Mouse (Mus musculus) Muller cell, postnatal 12 days (primary cell): ENCODE measurements at regions not wholly inside any gene's neighbourhood (a gene's known extent, or its start where the extent isn't known, plus 50 kb on each side); places are given as distances from the start of the nearest gene placed in this dataset.

Experiments used
- DNase-seq: peaks from one replicate; pipeline ENCODE4 v3.0.0-alpha.2; 2015; ENCODE audit errors: inconsistent ontology term

DNA sequence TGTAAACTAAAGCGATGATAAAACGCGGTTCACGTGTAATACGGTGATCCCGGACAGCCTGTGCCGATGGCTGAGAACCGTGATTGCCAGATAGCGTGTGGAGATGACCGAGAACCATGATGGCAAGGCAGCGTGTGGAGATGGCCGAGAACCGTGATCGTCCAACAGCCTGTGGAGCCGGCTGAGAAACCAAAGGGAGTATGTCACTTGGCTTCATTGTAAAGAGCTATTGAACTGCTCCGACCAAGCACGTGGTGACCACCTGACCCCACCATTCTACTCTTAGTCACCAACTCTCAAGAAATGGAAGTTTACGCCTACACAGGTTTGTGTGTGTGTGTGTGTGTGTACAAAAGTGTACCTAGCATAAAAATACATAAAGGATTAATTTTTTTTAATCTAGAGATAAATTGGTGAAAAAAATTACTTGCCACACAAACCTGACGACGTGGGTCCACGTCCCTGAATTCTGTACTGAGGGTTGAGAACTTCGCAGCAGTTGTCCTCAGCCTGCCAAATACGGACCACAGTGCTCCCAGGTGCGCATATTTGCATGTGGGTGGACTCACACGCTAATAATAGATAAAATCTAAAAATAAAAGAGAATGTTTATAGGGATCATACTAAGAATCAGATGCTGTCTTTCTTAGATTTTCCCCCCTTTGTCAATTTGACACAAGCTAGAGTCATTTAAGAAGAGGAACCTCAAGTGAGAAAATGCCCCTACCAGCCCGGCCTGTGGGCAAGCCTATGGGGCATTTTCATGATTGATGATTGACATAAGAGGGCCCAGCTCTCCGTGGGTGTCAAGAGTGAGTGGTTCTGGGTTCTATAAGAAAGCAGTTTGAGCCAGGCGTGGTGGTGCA is 56.6 kb upstream of the Mef2a start:
- DNase-seq: no peak

DNA sequence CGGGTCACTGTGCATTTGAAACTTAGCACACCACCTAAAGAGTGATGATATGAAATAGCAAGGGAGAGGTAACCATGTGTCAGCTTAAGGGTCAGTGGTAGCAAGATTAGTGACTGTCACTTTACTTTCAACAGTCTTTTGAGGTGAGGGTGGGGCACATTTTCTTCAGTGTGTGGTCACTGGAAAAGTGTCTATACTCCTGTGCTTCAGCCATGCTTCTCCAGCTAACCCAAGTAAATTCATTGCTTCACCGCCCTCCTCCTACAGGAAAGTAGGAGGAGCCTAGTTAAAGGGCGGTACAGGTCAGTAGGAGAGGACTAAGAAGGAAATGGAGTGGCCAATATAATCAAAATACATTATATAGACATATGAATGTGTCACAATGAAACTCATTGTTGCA is 55.7 kb upstream of the Mef2a start:
- DNase-seq: no peak

DNA sequence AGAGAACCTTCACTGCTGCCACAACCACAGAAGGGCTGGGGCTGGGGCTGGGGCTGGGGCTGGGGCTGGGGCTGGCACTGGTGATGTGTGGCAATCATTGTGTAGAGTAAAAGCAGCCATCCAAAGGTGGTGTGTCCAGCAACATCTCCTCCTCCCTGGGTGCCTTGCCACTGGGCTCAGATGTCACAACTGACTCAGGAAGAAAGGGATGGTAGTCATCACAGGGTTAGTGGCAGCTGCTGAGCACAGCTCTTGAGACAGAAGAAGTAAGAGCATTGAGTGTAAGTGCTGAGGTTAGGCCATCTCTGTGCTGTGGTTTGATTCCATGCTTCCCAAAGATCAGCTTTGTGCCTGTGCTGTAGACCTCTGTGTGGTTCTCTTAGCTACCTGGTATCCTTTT is 53.4 kb upstream of the Mef2a start:
- DNase-seq: no peak

DNA sequence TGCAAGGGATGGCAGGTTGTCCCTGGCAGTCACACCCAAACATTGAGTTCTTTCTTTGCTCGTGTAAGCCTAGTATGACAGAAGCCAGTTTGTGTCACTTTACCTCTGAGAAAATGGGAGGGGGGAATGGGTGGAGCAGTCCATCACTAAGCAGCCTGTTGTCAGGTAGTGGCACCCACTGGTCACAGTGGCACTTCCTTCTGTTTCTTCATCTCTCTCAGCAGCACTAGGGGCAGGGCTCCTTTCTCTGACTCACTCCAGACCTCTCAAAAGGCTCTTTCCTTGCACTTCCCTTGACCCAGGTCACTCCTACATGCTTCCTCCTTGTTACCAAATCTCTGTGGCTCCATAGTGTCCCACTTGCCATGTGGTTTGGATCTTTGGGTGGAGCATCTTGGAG is 52.9 kb upstream of the Mef2a start:
- DNase-seq: no peak

DNA sequence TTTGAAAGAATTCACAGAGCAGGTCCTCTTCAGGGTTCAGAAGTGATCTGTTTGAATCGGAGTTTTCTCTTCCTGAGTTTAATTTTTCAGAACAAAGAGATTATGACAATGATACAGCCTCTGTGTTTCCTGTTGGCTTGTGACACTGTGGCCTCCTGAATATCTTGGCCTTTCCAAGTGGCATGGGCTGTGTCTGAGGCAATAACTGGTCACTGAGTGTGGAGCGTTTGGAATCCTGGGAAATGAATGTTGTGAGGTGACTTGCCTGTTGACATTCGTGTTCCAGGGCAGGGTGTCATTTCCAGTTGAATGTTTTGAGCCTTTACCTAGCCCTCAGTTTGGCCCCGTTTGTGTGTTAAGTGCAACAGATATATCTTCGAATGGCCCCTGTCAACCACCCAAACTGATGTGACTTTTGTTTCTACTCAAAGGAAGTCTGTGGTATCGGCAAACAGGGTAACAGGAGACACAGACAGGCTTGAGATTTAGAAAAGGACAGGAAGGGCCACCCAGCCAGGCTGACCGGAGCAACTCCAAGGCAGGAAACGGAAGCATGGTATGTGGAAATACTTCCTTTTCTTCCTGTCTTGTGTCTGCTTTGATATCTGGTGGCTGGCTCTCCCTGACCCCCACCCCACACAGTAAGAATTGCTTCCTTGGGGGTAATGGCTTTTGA is 52.3 kb upstream of the Mef2a start:
- DNase-seq: no peak
